Mouse (Mus musculus) erythroid progenitor cell, adult 5-6 weeks (primary cell): ENCODE results near the gene Atf6. TPM values are rescaled to one million over a fixed set of nuclear protein-coding genes. Genes with fewer than 3 reads are reported as not detected.

Experiments
- ATAC-seq: replicated peaks from 2 replicates; pipeline ENCODE4 v1.8.0; 2016; ENCODE audit warnings: moderate number of reproducible peaks, mild to moderate bottlenecking, moderate TSS enrichment, inconsistent platforms; ENCODE audit not compliant: poor library complexity, low FRiP score, severe bottlenecking
- total RNA-seq, 2 experiments: library from RNA; stranded (forward) in 1 of 2; stranded (reverse) in 1 of 2; fragments of 150-400 nt in 1 of 2; fragments of 186-747, 209-891 nt in 1 of 2; gene quantifications; 2 replicates each; pipeline versions ENCODE4 v1.2.3 to v1.2.4; 2015 to 2017; ENCODE audit warnings: low replicate concordance in 2 of 2

Gene Atf6
- total RNA-seq, 2 experiments from 2014 or later: 26.4 to 27.2 TPM

- ATAC-seq: no peak
Measured at GRCm38 (mm10) chr1:170718133-170718810, 149.3 kb downstream of the Atf6 start.

GRCm38 (mm10) chr1:170717241-170717828 lies 150.2 kb downstream of the Atf6 start:
- ATAC-seq: no peak

GRCm38 (mm10) chr1:170711731-170712130 lies 155.8 kb downstream of the Atf6 start:
- no peak for ATAC-seq

- ATAC-seq: no peak
Measured at GRCm38 (mm10) chr1:170709969-170710368, 157.6 kb downstream of the Atf6 start.

- ATAC-seq: no peak
Measured at GRCm38 (mm10) chr1:170709481-170709880, 158.1 kb downstream of the Atf6 start.

- no peak for ATAC-seq
Measured at GRCm38 (mm10) chr1:170709034-170709433, 158.5 kb downstream of the Atf6 start.

GRCm38 (mm10) chr1:170706046-170706445 lies 161.5 kb downstream of the Atf6 start:
- no peak for ATAC-seq

- ATAC-seq: no peak
Measured at GRCm38 (mm10) chr1:170704911-170705594, 162.5 kb downstream of the Atf6 start.

- ATAC-seq: no peak
Measured at GRCm38 (mm10) chr1:170704103-170704502, 163.5 kb downstream of the Atf6 start.

GRCm38 (mm10) chr1:170702958-170703357 lies 164.6 kb downstream of the Atf6 start:
- no peak for ATAC-seq

GRCm38 (mm10) chr1:170702263-170702662 lies 165.3 kb downstream of the Atf6 start:
- no peak for ATAC-seq

GRCm38 (mm10) chr1:170701582-170701981 lies 166.0 kb downstream of the Atf6 start:
- no peak for ATAC-seq

- ATAC-seq: no peak
Measured at GRCm38 (mm10) chr1:170701178-170701577, 166.4 kb downstream of the Atf6 start.

- no peak for ATAC-seq
Measured at GRCm38 (mm10) chr1:170700496-170701027, 167.0 kb downstream of the Atf6 start.

- ATAC-seq: no peak
Measured at GRCm38 (mm10) chr1:170699553-170699952, 168.0 kb downstream of the Atf6 start.

- no peak for ATAC-seq
Measured at GRCm38 (mm10) chr1:170698771-170699170, 168.8 kb downstream of the Atf6 start.

- no peak for ATAC-seq
Measured at GRCm38 (mm10) chr1:170697771-170698356, 169.7 kb downstream of the Atf6 start.

GRCm38 (mm10) chr1:170696996-170697395 lies 170.6 kb downstream of the Atf6 start:
- no peak for ATAC-seq

GRCm38 (mm10) chr1:170695326-170695725 lies 172.2 kb downstream of the Atf6 start:
- ATAC-seq: no peak

- ATAC-seq: no peak
Measured at GRCm38 (mm10) chr1:170694821-170695291, 172.7 kb downstream of the Atf6 start.
